ENCODE assay signal across 9 mouse cellular contexts in genomic region chr1:21259981-21260380, GRCm38 (mm10). TPM values are rescaled to one million over a fixed set of nuclear protein-coding genes. Genes with fewer than 3 reads are reported as not detected.
DNase-seq lines count a peak whose midpoint lies in the region; TF ChIP-seq lines count a peak whose summit lies in the region.
"Not testable (repeated sequence)": the region's sequence is repeated elsewhere in the genome, so short reads cannot be mapped to it uniquely, and the experiment has no call there.
"Had no signal": no experiment of that assay in that cellular context is flagged by ENCODE, and none has a peak within 500 bp of the region (broad histone marks: within the 10 kb centered on the region; RNA-seq: fewer than 3 reads in every experiment).

No protein-coding gene starts in this region.

- DNase-seq in CH12.LX (ENCODE audit: extremely low read depth), result not testable (repeated sequence)
- DNase-seq in ES-CJ7 (ENCODE audit: low read depth, low spot score), result peak; percentile 93
- DNase-seq in ES-E14 (ENCODE audit: low read depth, low spot score), result peak; percentile 51
- DNase-seq in R1 (ENCODE audit: low read depth, low spot score), result peak; percentile 94
- DNase-seq in ZHBTc4 (ENCODE audit: low read depth, low spot score), result peak; percentile 95
- peak; percentile 67 for DNase-seq in heart, adult 11 months
- DNase-seq in liver, adult 2 months (ENCODE audit: extremely low read depth, low read depth, low spot score), result peak; percentile 35

- WGBS in liver, adult 2 months, result 60% methylated on average over 8 of the region's 8 CpGs

- H3K9me3 ChIP-seq in CH12.LX (replicated peaks; ENCODE audit: low read length); ES-E14 (ENCODE audit: control insufficient read depth, insufficient read depth, low read depth, low read length): not testable (repeated sequence)

- not testable (repeated sequence) for H3K79me2 ChIP-seq in CH12.LX (replicated peaks; ENCODE audit: control insufficient read depth, extremely low read depth, insufficient read depth, poor library complexity, severe bottlenecking); liver, adult 2 months (ENCODE audit: control insufficient read depth, insufficient read depth, low read length)

- H3K9ac ChIP-seq in CH12.LX (ENCODE audit: insufficient read depth, low read depth); ES-E14 (ENCODE audit: insufficient read depth, low read depth, low read length, poor library complexity, severe bottlenecking); liver, adult 2 months (ENCODE audit: low read depth, low read length): not testable (repeated sequence)

- TF ChIP-seq POLR2A in CH12.LX (IDR thresholded peaks at IDR 0.05; ENCODE audit: low read depth, low read length); liver, adult 2 months (IDR thresholded peaks at IDR 0.05; ENCODE audit: extremely low read depth, insufficient read depth, low read length): not testable (repeated sequence)

- in situ Hi-C loops in CH12.LX (cut with MboI; ENCODE audit: low pct_ligation_motif_present, low pct_unique_long_range_greater_than_20kb, low sequenced_read_pairs); ES-E14 (cut with MboI; ENCODE audit: low sequenced_read_pairs in 2 of 2, unreplicated experiment in 2 of 2): not testable (repeated sequence)

- not testable (repeated sequence) for H3K4me3 ChIP-seq in CH12.LX (replicated peaks in 1 of 3; ENCODE audit: low read depth in 2 of 3, low read length in 2 of 3, poor library complexity in 1 of 3); ES-E14 (ENCODE audit: insufficient read depth in 1 of 2, low read depth in 1 of 2, low read length in 2 of 2, poor library complexity in 1 of 2, severe bottlenecking in 1 of 2); liver, adult 2 months (ENCODE audit: insufficient read depth, low read depth, low read length)

- TF ChIP-seq CTCF in CH12.LX (conservative IDR thresholded peaks at IDR 0.05 in 1 of 2, IDR thresholded peaks at IDR 0.05 in 1 of 2; ENCODE audit: low read depth in 2 of 2, low read length in 2 of 2); liver, adult 2 months (IDR thresholded peaks at IDR 0.05; ENCODE audit: low read depth, low read length): not testable (repeated sequence)

- H3K4me1 ChIP-seq in CH12.LX (ENCODE audit: control insufficient read depth in 1 of 2, insufficient read depth in 2 of 2); ES-E14 (ENCODE audit: control insufficient read depth in 2 of 2, insufficient read depth in 2 of 2, low read length in 2 of 2, poor library complexity in 1 of 2); liver, adult 2 months (ENCODE audit: control insufficient read depth, insufficient read depth, low read length): not testable (repeated sequence)

- not testable (repeated sequence) for H3K27me3 ChIP-seq in CH12.LX (replicated peaks); liver, adult 2 months (ENCODE audit: control insufficient read depth, insufficient read depth, low read length)

- not testable (repeated sequence) for TF ChIP-seq EP300 in CH12.LX (IDR thresholded peaks at IDR 0.05; ENCODE audit: low read length)

- H3K36me3 ChIP-seq in CH12.LX (replicated peaks in 1 of 2; ENCODE audit: control insufficient read depth in 1 of 2, insufficient read depth in 1 of 2, low read length in 1 of 2); ES-E14 (ENCODE audit: control insufficient read depth, insufficient read depth, low read length, poor library complexity, severe bottlenecking): not testable (repeated sequence)
- peaks cover 91% of the 10 kb centered on the region for H3K36me3 ChIP-seq in liver, adult 2 months (ENCODE audit: control insufficient read depth, insufficient read depth, low read length)

- TF ChIP-seq RAD21 in CH12.LX (IDR thresholded peaks at IDR 0.05; ENCODE audit: low read depth, low read length), result not testable (repeated sequence)

- H3K27ac ChIP-seq in CH12.LX (ENCODE audit: insufficient read depth, low read depth); ES-E14 (ENCODE audit: insufficient read depth, low read depth, low read length, poor library complexity, severe bottlenecking); liver, adult 2 months (replicated peaks; ENCODE audit: insufficient read depth, low read depth, low read length): not testable (repeated sequence)

- dilution Hi-C loops in CH12.LX (cut with MboI; ENCODE audit: extremely low pct_ligation_motif_present, extremely low pct_unique_long_range_greater_than_20kb, low sequenced_read_pairs), result not testable (repeated sequence)

- H3K4me2 ChIP-seq in CH12.LX (ENCODE audit: insufficient read depth, low read depth, poor library complexity, severe bottlenecking), result peak overlapping the region; percentile 15; the same call in 1 of the 2 replicates

RNA-seq across cellular contexts. Expression of gene Gsta3, which starts 19.6 kb away (rescaled TPM):
- total RNA-seq in CH12.LX (2012; rRNA removed) (not detected in 2 replicates), CH12.LX (2014; rRNA removed) (not detected in 2 replicates), ES-E14 (2012; rRNA removed) (4.5 and 11.7 TPM in 2 replicates)
- polyA plus RNA-seq in CH12.LX (2012; ENCODE audit: insufficient read length, low read depth), result not detected in 2 replicates
- 1,830 and 2,301 TPM in 2 replicates for total RNA-seq in liver, adult 2 months (2014; rRNA removed)
- polyA plus RNA-seq in liver, adult 2 months (2012; rRNA removed), result 586 and 693 TPM in 2 replicates
- polyA plus RNA-seq: C2C12, G1E had no signal

RNA-seq across cellular contexts. Expression of gene Tmem14a, which starts 41.6 kb away (rescaled TPM):
- 0.63 and 1.6 TPM in 2 replicates for total RNA-seq in CH12.LX (2012; rRNA removed)
- 4.3 TPM in 2 replicates for total RNA-seq in CH12.LX (2014; rRNA removed)
- polyA plus RNA-seq in CH12.LX (2012; ENCODE audit: insufficient read length, low read depth), result 2.1 and 2.8 TPM in 2 replicates
- 5.7 and 5.8 TPM in 2 replicates for total RNA-seq in ES-E14 (2012; rRNA removed)
- 6.2 and 8.1 TPM in 2 replicates for total RNA-seq in liver, adult 2 months (2014; rRNA removed)
- 3.0 and 3.8 TPM in 2 replicates for polyA plus RNA-seq in liver, adult 2 months (2012; rRNA removed)

Comparison
In these comparisons a context has a peak if more than half of its experiments do, and no peak if none do; other contexts are left out.
1. RNA of gene Gsta3, which starts 19.6 kb away (total RNA-seq): 1,830 to 2,301 TPM in liver, adult 2 months; 4.5 to 11.7 TPM in ES-E14 and not detected in CH12.LX; every median in the first group is over 100 times any median in the second.